Mouse (Mus musculus) Patski (cell line): ENCODE results near the gene Zmiz1. TPM values are rescaled to one million over a fixed set of nuclear protein-coding genes. Genes with fewer than 3 reads are reported as not detected.

Experiments used
- ATAC-seq: fragments of 100-300 bp; one replicate; pipeline ENCODE4 v1.8.0; 2021
- CTCF ChIA-PET: fragments of 350-600 bp; sonication (Branson Sonifier 250); formaldehyde crosslinking; loops from one replicate; lab custom pipeline; 2022; ENCODE audit warnings: inconsistent platforms; lab: Charles Lee
- POLR2A ChIA-PET: fragments of 350-600 bp; sonication (Branson Sonifier 250); formaldehyde crosslinking; loops from one replicate; lab custom pipeline; 2022; ENCODE audit warnings: antibody characterized with exemption, inconsistent platforms; lab: Charles Lee
- DNase-seq: peaks from one replicate; pipeline ENCODE4 v3.0.0-alpha.2; 2011; ENCODE audit warnings: low read depth, low spot score
- H3K27me3 ChIP-seq: fragments of 371-371 bp; one replicate; pipeline ENCODE4 v1.5.1; 2021
- CTCF ChIP-seq: fragments of 100-300 bp; IDR thresholded peaks from one replicate; pipeline ENCODE4 v1.5.1; 2021
- in situ Hi-C: fragments of 300-500 bp; cut with MboI; formaldehyde crosslinking; loops from 3 replicates; pipeline ENCODE4 v1.11.1; 2018; ENCODE audit warnings: low pct_unique_long_range_greater_than_20kb, mixed read lengths
- polyA plus RNA-seq: library from polyadenylated mRNA; unstranded; gene quantifications from one replicate; pipeline ENCODE4 v1.2.3, GENCODE M21; 2021

Zmiz1 gene
- polyA plus RNA-seq, 1 experiment from 2014 or later: 55.2 TPM

GRCm38 (mm10) chr14:25640421-25641056 is 181.6 kb downstream of the Zmiz1 start:
- no peak for DNase-seq

GRCm38 (mm10) chr14:25641067-25641466 is 182.1 kb downstream of the Zmiz1 start:
- CTCF ChIA-PET: no interaction called here
- TF ChIP-seq CTCF: no peak
- DNase-seq (no peak), ATAC-seq (no peak)
- in situ Hi-C loops: loop anchor here (10.0 kb wide), 1 partner anchor 64 kb away; no protein-coding TSS in a partner anchor
- H3K27me3 ChIP-seq: no peaks in the 10 kb centered on the region
- POLR2A ChIA-PET: no interaction called here

More at GRCm38 (mm10) chr14:25640421-25641056, 181.6 kb downstream of the Zmiz1 start:
- in situ Hi-C loops: loop anchor here (10.0 kb wide), 1 partner anchor 64 kb away; no protein-coding TSS in a partner anchor
- H3K27me3 ChIP-seq: no peaks in the 10 kb centered on the region
- ATAC-seq: no peak
- CTCF ChIA-PET: no interaction called here
- TF ChIP-seq CTCF: no peak
- POLR2A ChIA-PET: no interaction called here

DNA sequence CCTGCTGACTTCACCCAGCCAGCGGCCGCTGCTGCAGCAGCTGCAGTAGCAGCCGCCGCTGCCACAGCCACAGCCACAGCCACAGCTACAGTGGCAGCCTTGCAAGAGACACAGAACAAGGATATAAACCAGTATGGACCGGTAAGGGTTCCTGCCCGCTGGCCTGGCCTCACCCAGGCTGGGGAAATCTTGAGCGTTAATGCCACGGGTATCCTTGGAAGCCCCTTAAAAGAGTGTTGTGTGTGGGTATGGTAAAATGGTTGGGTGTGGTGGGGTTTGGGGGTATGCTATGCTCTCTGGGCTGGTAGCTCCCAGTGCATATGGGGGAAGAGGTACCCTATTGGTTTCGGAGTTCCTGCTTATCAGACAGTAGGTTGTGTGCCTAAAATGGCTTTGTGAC is 186.7 kb downstream of the Zmiz1 start:
- no peak for TF ChIP-seq CTCF
- in situ Hi-C loops: loop anchor here (10.0 kb wide), 1 partner anchor 59 kb away; no protein-coding TSS in a partner anchor
- ATAC-seq (no peak), DNase-seq (no peak)
- ChIA-PET CTCF (interaction anchor here (1.0 to 2.1 kb wide), 5 partner anchors 10 to 58 kb away, joined by 3 to 4 read pairs (median 4); no protein-coding TSS in a partner anchor), POLR2A (no interaction called here)
- no peaks in the 10 kb centered on the region for H3K27me3 ChIP-seq

- DNase-seq: no peak
- in situ Hi-C loops: loop anchor here (10.0 kb wide), 1 partner anchor 59 kb away; no protein-coding TSS in a partner anchor
- POLR2A ChIA-PET: no interaction called here
- CTCF ChIA-PET: interaction anchor here (0.9 to 2.1 kb wide), 6 partner anchors 10 to 59 kb away, joined by 3 to 4 read pairs (median 4); no protein-coding TSS in a partner anchor
- peak; percentile 32 for ATAC-seq
- H3K27me3 ChIP-seq: no peaks in the 10 kb centered on the region
- no peak for TF ChIP-seq CTCF
Measured at GRCm38 (mm10) chr14:25646161-25646621, 187.2 kb downstream of the Zmiz1 start.

DNA sequence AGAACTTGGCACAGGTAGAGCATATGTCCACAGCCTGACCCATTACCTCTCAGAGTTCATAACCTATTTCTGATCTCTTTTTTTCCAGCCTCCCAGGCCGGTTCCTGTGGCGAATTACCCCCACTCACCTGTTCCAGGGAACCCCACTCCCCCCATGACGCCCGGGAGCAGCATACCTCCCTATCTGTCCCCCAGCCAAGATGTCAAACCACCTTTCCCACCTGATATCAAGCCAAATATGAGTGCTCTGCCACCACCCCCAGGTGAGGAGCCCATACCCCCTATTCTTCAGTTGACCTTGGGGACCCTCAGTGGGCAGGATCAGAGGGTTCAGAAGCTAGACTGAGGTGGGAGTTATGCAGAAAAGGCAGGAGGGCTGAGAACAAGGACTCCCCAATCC is 192.1 kb downstream of the Zmiz1 start:
- ChIA-PET CTCF (no interaction called here), POLR2A (no interaction called here)
- in situ Hi-C loops: no loop called here
- no peaks in the 10 kb centered on the region for H3K27me3 ChIP-seq
- TF ChIP-seq CTCF: no peak
- ATAC-seq (no peak), DNase-seq (no peak)

DNA sequence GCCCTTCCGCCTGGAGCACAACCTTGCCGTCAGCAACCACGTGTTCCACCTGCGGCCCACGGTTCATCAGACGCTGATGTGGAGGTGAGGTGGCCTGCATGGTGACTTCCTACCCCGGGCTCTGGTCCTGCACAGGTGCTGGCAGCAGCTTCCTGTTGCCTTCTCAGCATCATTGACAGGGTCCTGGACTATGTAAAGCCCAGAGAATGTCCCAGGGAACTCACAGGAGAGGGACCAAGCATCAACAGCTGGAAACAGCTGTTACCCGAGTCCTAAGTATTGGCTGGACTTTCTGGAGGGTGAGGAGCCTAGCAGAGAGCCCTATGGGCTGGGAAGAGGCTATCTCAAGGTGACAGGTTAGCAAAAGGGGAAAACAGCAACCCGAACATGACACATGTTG is 192.9 kb downstream of the Zmiz1 start:
- ChIA-PET POLR2A (no interaction called here), CTCF (no interaction called here)
- ATAC-seq (no peak), DNase-seq (no peak)
- no peaks in the 10 kb centered on the region for H3K27me3 ChIP-seq
- in situ Hi-C loops: no loop called here
- TF ChIP-seq CTCF: no peak

- in situ Hi-C loops: no loop called here
- TF ChIP-seq CTCF: no peak
- CTCF ChIA-PET: no interaction called here
- POLR2A ChIA-PET: no interaction called here
- DNase-seq (no peak), ATAC-seq (no peak)
- no peaks in the 10 kb centered on the region for H3K27me3 ChIP-seq
Measured at GRCm38 (mm10) chr14:25654401-25655197, 195.6 kb downstream of the Zmiz1 start.

GRCm38 (mm10) chr14:25660661-25661060 is 201.7 kb downstream of the Zmiz1 start:
- ChIA-PET CTCF (interaction anchor here (1.0 kb wide), 1 partner anchor 11 kb away, joined by 3 read pairs; no protein-coding TSS in a partner anchor), POLR2A (no interaction called here)
- in situ Hi-C loops: no loop called here
- ATAC-seq (no peak), DNase-seq (no peak)
- H3K27me3 ChIP-seq: no peaks in the 10 kb centered on the region
- TF ChIP-seq CTCF: no peak

DNA sequence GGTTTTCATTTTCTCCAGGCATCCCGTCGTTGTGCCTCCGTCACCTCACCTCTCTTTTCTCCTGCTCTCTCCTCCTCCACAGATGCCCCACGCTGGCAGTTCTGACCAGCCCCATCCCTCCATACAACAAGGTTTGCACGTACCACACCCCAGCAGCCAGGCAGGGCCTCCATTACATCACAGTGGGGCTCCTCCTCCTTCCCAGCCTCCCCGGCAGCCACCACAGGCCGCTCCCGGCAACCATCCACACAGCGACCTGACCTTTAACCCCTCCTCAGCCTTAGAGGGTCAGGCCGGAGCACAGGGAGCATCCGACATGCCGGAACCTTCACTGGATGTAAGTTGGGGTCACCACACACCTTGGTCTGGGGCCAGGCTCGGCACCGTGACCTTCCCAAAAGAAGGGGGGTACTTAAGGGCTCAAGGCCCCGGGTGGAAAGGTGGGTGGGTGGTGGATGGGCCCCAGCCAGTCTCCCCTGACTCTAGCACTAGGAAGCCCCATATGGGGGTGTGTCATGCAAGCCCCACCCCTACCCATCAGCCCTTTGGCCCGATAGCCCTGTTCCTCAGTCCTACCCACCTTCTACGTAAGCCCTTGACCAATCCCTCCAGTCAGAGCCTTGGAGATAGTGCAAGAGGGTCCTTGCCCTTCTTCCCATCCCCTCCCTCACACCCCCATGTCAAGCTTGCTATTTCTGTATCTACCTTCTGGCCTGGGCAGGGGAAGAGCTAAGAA is 202.4 kb downstream of the Zmiz1 start:
- POLR2A ChIA-PET: no interaction called here
- DNase-seq (no peak), ATAC-seq (no peak)
- TF ChIP-seq CTCF: no peak
- H3K27me3 ChIP-seq: no peaks in the 10 kb centered on the region
- CTCF ChIA-PET: no interaction called here
- in situ Hi-C loops: no loop called here

- H3K27me3 ChIP-seq: no peaks in the 10 kb centered on the region
- CTCF ChIA-PET: no interaction called here
- POLR2A ChIA-PET: interaction anchor here (1.1 kb wide), 1 partner anchor 19 kb away, joined by 4 read pairs; no protein-coding TSS in a partner anchor
- in situ Hi-C loops: no loop called here
- no peak for TF ChIP-seq CTCF
- DNase-seq: no peak
- ATAC-seq: no peak
Measured at GRCm38 (mm10) chr14:25663649-25664309, 204.8 kb downstream of the Zmiz1 start.
